Mouse (Mus musculus): ENCODE measurements around the gene Selplg.

- TF ChIP-seq CTCF (IDR thresholded peaks at IDR 0.05; ENCODE audit: low read depth) (no peak), EP300 (IDR thresholded peaks at IDR 0.05; ENCODE audit: low read depth) (no peak)
These were observed 9.1 kb upstream of the Selplg start for GRCm38 (mm10) chr5:113841243-113842225.
